Mouse (Mus musculus): ENCODE measurements at regions not wholly inside any gene's neighbourhood (a gene's known extent, or its start where the extent isn't known, plus 50 kb on each side); places are given as distances from the start of the nearest gene placed in this dataset.

DNA sequence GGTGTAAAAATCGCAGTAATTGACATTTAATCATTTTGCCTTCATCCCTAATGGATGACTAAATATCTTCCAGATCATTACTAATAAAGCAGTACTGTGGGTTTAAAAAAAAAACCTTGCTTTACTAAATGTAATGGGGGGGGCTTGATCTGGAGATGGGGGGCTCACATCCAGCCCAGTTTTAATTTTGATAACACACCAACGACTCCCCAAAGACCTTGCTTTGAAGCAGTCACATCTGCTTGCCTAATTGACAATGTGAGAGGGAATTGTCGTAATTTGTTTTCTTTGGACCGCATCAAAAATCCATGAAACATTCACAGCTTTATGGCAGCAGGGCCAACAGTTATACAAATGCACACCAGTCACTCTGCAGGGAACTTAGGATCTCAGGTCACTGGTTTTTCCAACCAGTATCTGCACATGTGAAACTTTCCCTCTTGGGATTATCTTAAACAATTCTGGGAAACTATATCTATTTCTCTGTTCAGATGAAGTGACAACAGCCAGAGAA is 61.1 kb upstream of the Csrp2 start:
- TF ChIP-seq POLR2A (IDR thresholded peaks at IDR 0.05; ENCODE audit: insufficient read length, low read depth) (no peak), CEBPB (IDR thresholded peaks at IDR 0.05; ENCODE audit: insufficient read depth, poor library complexity, severe bottlenecking) (no peak), TCF12 (IDR thresholded peaks at IDR 0.05; ENCODE audit: insufficient read depth, poor library complexity, severe bottlenecking) (no peak), MAX (IDR thresholded peaks at IDR 0.05; ENCODE audit: low read depth) (no peak), E2F4 (IDR thresholded peaks at IDR 0.05; ENCODE audit: insufficient read depth) (no peak), USF1 (IDR thresholded peaks at IDR 0.05; ENCODE audit: low read depth) (no peak), MYOG (IDR thresholded peaks at IDR 0.05; ENCODE audit: control insufficient read depth in 1 of 3, insufficient read depth in 1 of 3, insufficient read length in 2 of 3, low read depth in 2 of 3) (no peak), POLR2AphosphoS2 (IDR thresholded peaks at IDR 0.05; ENCODE audit: insufficient read length, low read depth) (no peak)

Data from myocyte (in vitro differentiated cells).